Mouse (Mus musculus) midbrain, embryonic 14.5 days (tissue): Measurements from ENCODE around the gene Ripor1. TPM values are rescaled to one million over a fixed set of nuclear protein-coding genes. Genes with fewer than 3 reads are reported as not detected.

ENCODE experiments used
- ATAC-seq: fragments of 200-750 bp; cut with Nextera tagmentation; 2 replicates; pipeline ENCODE4 v1.8.0; 2017; ENCODE audit warnings: moderate number of reproducible peaks, moderate library complexity; ENCODE audit not compliant: low FRiP score, low TSS enrichment
- DNase-seq: peaks from one replicate; pipeline ENCODE4 v3.0.0-alpha.2; 2015
- H3K27ac ChIP-seq: fragments of 300-500 bp; sonication (generic); replicated peaks from 2 replicates; pipeline ENCODE4 v1.5.1; 2014; ENCODE audit warnings: mild to moderate bottlenecking, low read depth, low read length, moderate library complexity
- H3K27me3 ChIP-seq: fragments of 300-500 bp; sonication (generic); 2 replicates; pipeline ENCODE4 v1.6.1; 2014; ENCODE audit warnings: low read length, control low read depth, mixed read lengths; ENCODE audit not compliant: control insufficient read depth, insufficient read depth
- H3K36me3 ChIP-seq: fragments of 300-500 bp; sonication (generic); 2 replicates; pipeline ENCODE4 v1.6.1; 2014; ENCODE audit warnings: low read length, control low read depth; ENCODE audit not compliant: control insufficient read depth, insufficient read depth
- H3K4me1 ChIP-seq: fragments of 300-500 bp; sonication (generic); 2 replicates; pipeline ENCODE4 v1.6.1; 2014; ENCODE audit warnings: mild to moderate bottlenecking, antibody characterized with exemption, low read length, control low read depth; ENCODE audit not compliant: control insufficient read depth, insufficient read depth
- H3K4me2 ChIP-seq: fragments of 300-500 bp; sonication (generic); 2 replicates; pipeline ENCODE4 v1.6.1; 2014; ENCODE audit warnings: mild to moderate bottlenecking, low read length, moderate library complexity
- H3K4me3 ChIP-seq: fragments of 300-500 bp; sonication (generic); replicated peaks from 2 replicates; pipeline ENCODE4 v1.5.1; 2014; ENCODE audit warnings: low read depth, low read length
- H3K9ac ChIP-seq: fragments of 300-500 bp; sonication (generic); replicated peaks from 2 replicates; pipeline ENCODE4 v1.6.1; 2014; ENCODE audit warnings: mild to moderate bottlenecking, low read length, moderate library complexity
- H3K9me3 ChIP-seq: fragments of 300-500 bp; sonication (generic); 2 replicates; pipeline ENCODE4 v1.6.1; 2016; ENCODE audit warnings: low read length, control low read depth, mixed read lengths; ENCODE audit not compliant: control insufficient read depth
- WGBS: fragments of 180-500 bp; shearing (Covaris S2); extraction: QIAGEN DNeasy Blood & Tissue Kit; methylation state at CpG from one replicate; pipeline ENCODE4 v1.1.7; 2014; 5-methylcytosine and 5-hydroxymethylcytosine counted together
- polyA plus RNA-seq: library from polyadenylated mRNA; unstranded; fragments of >200 nt; fragmentation: Nextera tagmentation; extraction: Ambion mirVana; gene quantifications from 2 replicates; pipeline ENCODE4 v1.2.1, GENCODE M21; 2014

Ripor1 gene
- polyA plus RNA-seq, 1 experiment from 2014 or later: 26.2 TPM

DNA sequence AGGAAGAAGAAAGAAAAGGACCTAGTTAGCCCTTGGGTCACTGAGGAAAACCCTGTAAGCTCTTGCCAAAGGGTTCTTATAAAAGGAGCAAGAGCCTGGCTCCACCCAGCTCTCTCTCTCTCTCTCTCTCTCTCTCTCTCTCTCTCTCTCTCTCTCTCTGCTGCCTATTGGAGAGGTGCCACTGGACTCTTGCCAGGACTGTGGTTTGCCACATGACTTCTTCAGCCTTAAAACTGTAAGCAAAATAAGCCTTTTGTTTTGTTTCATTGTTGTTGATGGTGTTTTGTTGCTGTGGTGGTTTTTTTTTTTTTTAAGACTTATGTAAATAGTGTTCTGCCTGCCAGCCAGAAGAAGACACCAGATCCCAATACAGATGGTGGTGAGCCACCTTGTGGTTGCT, 31.6 kb upstream of the Ripor1 start:
- Histone ChIP-seq H3K4me1 (no peaks in the 10 kb centered on the region), H3K27me3 (no peaks in the 10 kb centered on the region), H3K9ac (no peak overlapping the region), H3K36me3 (no peaks in the 10 kb centered on the region), H3K4me2 (no peak overlapping the region), H3K27ac (no peak overlapping the region), H3K4me3 (no peak overlapping the region), H3K9me3 (no peaks in the 10 kb centered on the region)
- ATAC-seq (no peak), DNase-seq (peak; percentile 19)

- Histone ChIP-seq H3K27me3 (no peaks in the 10 kb centered on the region), H3K9me3 (no peaks in the 10 kb centered on the region), H3K9ac (no peak overlapping the region), H3K4me1 (no peaks in the 10 kb centered on the region), H3K36me3 (no peaks in the 10 kb centered on the region), H3K4me2 (no peak overlapping the region), H3K27ac (no peak overlapping the region), H3K4me3 (no peak overlapping the region)
- ATAC-seq: no peak
- WGBS: 41% methylated on average over 6 of the region's 6 CpGs
- DNase-seq: no peak
These were observed 30.3 kb upstream of the Ripor1 start for GRCm38 (mm10) chr8:105574741-105575140.

DNA sequence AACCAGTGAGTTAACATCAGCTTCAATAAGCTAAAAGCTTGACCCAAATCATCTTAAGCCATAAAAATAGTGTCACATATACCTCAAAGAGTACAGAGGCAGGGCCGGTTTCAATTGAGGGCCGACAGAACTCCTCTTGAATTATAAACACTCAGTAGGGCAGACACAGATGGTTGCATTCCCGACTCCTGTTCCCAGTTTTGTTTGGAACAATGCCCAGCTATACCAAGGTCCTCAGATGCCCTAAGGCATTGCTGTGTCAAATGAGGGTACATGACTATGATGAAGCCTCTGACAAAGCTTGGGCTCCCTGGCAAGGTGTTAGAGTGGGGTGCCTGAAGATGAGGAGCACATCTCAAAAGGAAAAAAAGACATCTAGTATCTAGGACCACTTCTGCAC, 29.5 kb upstream of the Ripor1 start:
- Histone ChIP-seq H3K4me1 (no peaks in the 10 kb centered on the region), H3K9ac (no peak overlapping the region), H3K4me2 (no peak overlapping the region), H3K27me3 (no peaks in the 10 kb centered on the region), H3K4me3 (no peak overlapping the region), H3K36me3 (no peaks in the 10 kb centered on the region), H3K27ac (no peak overlapping the region), H3K9me3 (no peaks in the 10 kb centered on the region)
- ATAC-seq: no peak
- 80% methylated on average over 3 of the region's 3 CpGs for WGBS
- peak; percentile 6 for DNase-seq

DNA sequence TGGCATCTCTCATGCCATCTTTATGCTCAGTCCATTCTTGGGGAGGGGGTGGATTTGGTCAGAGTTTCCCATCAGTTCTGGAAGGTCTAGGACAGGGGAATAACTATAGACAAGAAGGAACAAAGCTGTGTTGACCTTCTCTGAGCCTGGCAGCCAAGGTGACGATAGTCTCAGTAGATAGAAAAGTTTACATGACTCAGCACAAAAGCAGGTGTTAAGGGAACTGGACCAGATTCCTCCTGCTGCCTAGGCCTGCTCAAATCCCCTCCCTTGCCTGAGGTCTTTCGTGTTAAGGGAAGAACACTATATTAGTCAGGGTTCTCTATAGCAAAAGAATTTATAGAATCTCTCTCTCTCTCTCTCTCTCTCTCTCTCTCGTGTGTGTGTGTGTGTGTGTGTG, 25.3 kb upstream of the Ripor1 start:
- no peak overlapping the region for H3K9ac ChIP-seq
- H3K4me2 ChIP-seq: no peak overlapping the region
- H3K4me1 ChIP-seq: no peaks in the 10 kb centered on the region
- H3K27me3 ChIP-seq: no peaks in the 10 kb centered on the region
- no peak for ATAC-seq
- no peaks in the 10 kb centered on the region for H3K9me3 ChIP-seq
- H3K4me3 ChIP-seq: no peak overlapping the region
- no peak for DNase-seq
- no peak overlapping the region for H3K27ac ChIP-seq
- H3K36me3 ChIP-seq: no peaks in the 10 kb centered on the region
- 79% methylated on average over 3 of the region's 3 CpGs for WGBS

DNA sequence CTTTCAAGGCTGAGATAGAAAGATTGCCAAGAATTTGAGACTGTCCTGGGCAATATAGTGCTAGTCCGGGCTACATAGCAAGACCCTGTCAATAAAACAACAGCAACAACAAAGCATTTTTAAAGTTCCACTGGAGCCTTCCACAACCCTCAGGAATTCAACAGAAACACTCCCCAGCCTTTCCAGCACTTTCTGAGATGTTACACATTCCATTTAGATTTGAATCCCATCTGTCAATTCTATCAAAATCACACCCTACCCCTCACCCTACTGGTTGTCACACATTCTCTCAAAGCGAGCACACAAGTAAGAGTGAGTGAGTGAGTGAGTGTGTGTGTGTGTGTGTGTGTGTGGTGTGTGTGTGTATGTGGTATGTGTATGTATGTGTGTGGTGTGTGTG, 12.6 kb upstream of the Ripor1 start:
- ATAC-seq (no peak), DNase-seq (no peak)
- Histone ChIP-seq H3K27me3 (no peaks in the 10 kb centered on the region), H3K9me3 (no peaks in the 10 kb centered on the region), H3K4me1 (no peaks in the 10 kb centered on the region), H3K9ac (no peak overlapping the region), H3K27ac (no peak overlapping the region), H3K4me2 (no peak overlapping the region), H3K36me3 (no peaks in the 10 kb centered on the region), H3K4me3 (no peak overlapping the region)
- WGBS: 80% methylated on average over 2 of the region's 2 CpGs

DNA sequence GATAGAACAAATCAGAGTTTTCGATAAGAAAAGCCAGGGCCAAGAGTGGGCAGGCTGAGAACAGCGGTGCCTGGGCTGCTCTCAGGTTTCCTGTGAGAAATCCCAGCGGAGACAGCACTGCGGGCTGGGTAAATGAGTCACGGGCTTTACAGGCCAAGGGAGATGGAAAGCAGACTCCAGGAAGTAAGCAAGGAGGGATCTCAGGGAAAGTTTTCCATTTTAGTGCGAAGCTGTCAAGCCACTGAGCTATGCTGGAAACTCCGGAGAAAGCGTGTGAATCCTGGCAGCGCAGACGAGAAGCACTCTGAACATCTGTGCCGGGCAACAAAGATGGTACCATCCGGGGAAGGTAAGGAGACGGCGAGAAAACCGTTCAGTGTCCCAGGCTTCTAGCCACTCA, 11.2 kb upstream of the Ripor1 start:
- Histone ChIP-seq H3K9ac (no peak overlapping the region), H3K27ac (no peak overlapping the region), H3K4me2 (no peak overlapping the region), H3K27me3 (no peaks in the 10 kb centered on the region), H3K36me3 (no peaks in the 10 kb centered on the region), H3K9me3 (no peaks in the 10 kb centered on the region), H3K4me1 (no peaks in the 10 kb centered on the region), H3K4me3 (no peak overlapping the region)
- ATAC-seq: no peak
- 34% methylated on average over 15 of the region's 15 CpGs for WGBS
- DNase-seq: peak; percentile 39

- no peaks in the 10 kb centered on the region for H3K9me3 ChIP-seq
- H3K4me1 ChIP-seq: no peaks in the 10 kb centered on the region
- H3K27ac ChIP-seq: no peak overlapping the region
- 81% methylated on average over 18 of the region's 18 CpGs for WGBS
- no peak for ATAC-seq
- no peak overlapping the region for H3K4me2 ChIP-seq
- no peaks in the 10 kb centered on the region for H3K36me3 ChIP-seq
- no peak overlapping the region for H3K4me3 ChIP-seq
- no peak for DNase-seq
- H3K27me3 ChIP-seq: no peaks in the 10 kb centered on the region
- no peak overlapping the region for H3K9ac ChIP-seq
These were observed 10.4 kb upstream of the Ripor1 start for GRCm38 (mm10) chr8:105594451-105595242.

DNA sequence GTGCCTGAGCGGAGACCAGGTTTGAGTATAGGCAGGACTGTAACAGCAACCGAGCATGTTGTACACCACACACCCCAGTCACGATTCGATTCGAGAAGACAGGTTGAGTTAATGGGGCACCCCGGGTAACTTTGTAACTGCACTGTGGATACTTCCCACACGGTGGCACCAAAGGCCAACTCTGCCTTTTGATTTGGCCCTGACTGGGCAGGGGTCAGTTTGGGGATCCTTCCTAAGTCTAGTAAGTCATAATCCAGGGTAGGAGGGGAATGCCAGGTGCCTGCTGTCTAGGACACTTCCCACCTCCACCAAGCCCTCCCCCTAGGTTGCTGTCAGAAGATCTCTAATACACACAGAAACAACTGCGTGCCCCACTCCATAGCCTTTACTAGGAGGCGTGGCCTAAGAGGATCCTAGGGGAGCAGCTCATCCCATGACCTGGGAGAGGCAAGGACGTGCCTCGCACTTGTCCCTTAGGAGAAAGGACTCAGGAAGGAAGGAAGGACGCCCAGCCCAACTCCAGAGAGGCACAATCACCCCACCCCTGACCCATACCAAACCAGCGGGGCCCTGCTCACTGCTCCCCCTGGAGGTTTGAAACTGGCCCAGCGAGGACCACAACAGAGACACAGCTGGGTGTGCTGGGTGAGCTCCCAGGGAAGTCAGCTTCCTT, 8.6 kb upstream of the Ripor1 start:
- no peaks in the 10 kb centered on the region for H3K36me3 ChIP-seq
- no peak overlapping the region for H3K4me3 ChIP-seq
- no peak for ATAC-seq
- H3K9ac ChIP-seq: no peak overlapping the region
- no peaks in the 10 kb centered on the region for H3K4me1 ChIP-seq
- H3K27me3 ChIP-seq: no peaks in the 10 kb centered on the region
- no peak overlapping the region for H3K4me2 ChIP-seq
- peak; percentile 51 for DNase-seq
- 6% methylated on average over 14 of the region's 14 CpGs for WGBS
- no peak overlapping the region for H3K27ac ChIP-seq
- no peaks in the 10 kb centered on the region for H3K9me3 ChIP-seq

- WGBS: 86% methylated on average over 6 of the region's 6 CpGs
- H3K4me3 ChIP-seq: no peak overlapping the region
- ATAC-seq: no peak
- no peak for DNase-seq
- no peaks in the 10 kb centered on the region for H3K36me3 ChIP-seq
- H3K4me1 ChIP-seq: no peaks in the 10 kb centered on the region
- H3K4me2 ChIP-seq: no peak overlapping the region
- no peak overlapping the region for H3K27ac ChIP-seq
- no peaks in the 10 kb centered on the region for H3K27me3 ChIP-seq
- H3K9me3 ChIP-seq: no peaks in the 10 kb centered on the region
- no peak overlapping the region for H3K9ac ChIP-seq
These were observed 6.3 kb upstream of the Ripor1 start for GRCm38 (mm10) chr8:105598777-105599176.
